Mouse (Mus musculus): Measurements from ENCODE around the gene Sppl2c.
"Not testable (repeated sequence)": the region's sequence is repeated elsewhere in the genome, so short reads cannot be mapped to it uniquely, and the experiment has no call there.

Sppl2c gene

GRCm38 (mm10) chr11:104197861-104198260 lies 11.7 kb downstream of the Sppl2c start:
- DNase-seq (ENCODE audit: low spot score): no peak

GRCm38 (mm10) chr11:104203271-104203670 lies 17.1 kb downstream of the Sppl2c start:
- DNase-seq (ENCODE audit: low spot score): no peak

GRCm38 (mm10) chr11:104206573-104206972 lies 20.4 kb downstream of the Sppl2c start:
- DNase-seq (ENCODE audit: low spot score): no peak

GRCm38 (mm10) chr11:104209041-104209440 lies 22.9 kb downstream of the Sppl2c start:
- no peak for DNase-seq (ENCODE audit: low spot score)

- DNase-seq (ENCODE audit: low spot score): no peak
Observed at GRCm38 (mm10) chr11:104211251-104211650, 25.1 kb downstream of the Sppl2c start.

GRCm38 (mm10) chr11:104214128-104214527 lies 28.0 kb downstream of the Sppl2c start:
- DNase-seq (ENCODE audit: low spot score): not testable (repeated sequence)

- no peak for DNase-seq (ENCODE audit: low spot score)
Observed at GRCm38 (mm10) chr11:104218075-104218474, 31.9 kb downstream of the Sppl2c start.

GRCm38 (mm10) chr11:104220291-104220690 lies 34.2 kb downstream of the Sppl2c start:
- DNase-seq (ENCODE audit: low spot score): no peak

- no peak for DNase-seq (ENCODE audit: low spot score)
Observed at GRCm38 (mm10) chr11:104221751-104222150, 35.6 kb downstream of the Sppl2c start.

GRCm38 (mm10) chr11:104223301-104223700 lies 37.2 kb downstream of the Sppl2c start:
- DNase-seq (ENCODE audit: low spot score): no peak

- no peak for DNase-seq (ENCODE audit: low spot score)
Observed at GRCm38 (mm10) chr11:104229391-104229790, 43.3 kb downstream of the Sppl2c start.

- no peak for DNase-seq (ENCODE audit: low spot score)
Observed at GRCm38 (mm10) chr11:104230066-104230778, 44.1 kb downstream of the Sppl2c start.

- DNase-seq (ENCODE audit: low spot score): peak; percentile 38
Observed at GRCm38 (mm10) chr11:104231041-104231911, 45.1 kb downstream of the Sppl2c start, which contains the start of gene Mapt. TSS of gene Mapt (plus strand) at chr11:104231390.

GRCm38 (mm10) chr11:104232141-104233061 lies 46.3 kb downstream of the Sppl2c start:
- no peak for DNase-seq (ENCODE audit: low spot score)

GRCm38 (mm10) chr11:104233101-104233500 lies 47.0 kb downstream of the Sppl2c start:
- DNase-seq (ENCODE audit: low spot score): no peak

GRCm38 (mm10) chr11:104233574-104234206 lies 47.6 kb downstream of the Sppl2c start:
- no peak for DNase-seq (ENCODE audit: low spot score)

- no peak for DNase-seq (ENCODE audit: low spot score)
Observed at GRCm38 (mm10) chr11:104234680-104235079, 48.6 kb downstream of the Sppl2c start.

GRCm38 (mm10) chr11:104235881-104236280 lies 49.8 kb downstream of the Sppl2c start:
- DNase-seq (ENCODE audit: low spot score): no peak

GRCm38 (mm10) chr11:104237226-104237625 lies 51.1 kb downstream of the Sppl2c start:
- no peak for DNase-seq (ENCODE audit: low spot score)

- no peak for DNase-seq (ENCODE audit: low spot score)
Observed at GRCm38 (mm10) chr11:104237958-104238747, 52.0 kb downstream of the Sppl2c start.
